Mouse (Mus musculus): Measurements from ENCODE around the gene Fkrp. TPM values are rescaled to one million over a fixed set of nuclear protein-coding genes. Genes with fewer than 3 reads are reported as not detected.

Fkrp gene
- polyA plus RNA-seq, 1 experiment, result 1.5 TPM

- peaks cover 54% of the 10 kb centered on the region for H3K4me1 ChIP-seq (ENCODE audit: control insufficient read depth)
- no peak for TF ChIP-seq GATA1 (IDR thresholded peaks at IDR 0.05; ENCODE audit: low read length)
- TF ChIP-seq TAL1 (IDR thresholded peaks at IDR 0.05; ENCODE audit: low read length), result no peak
- H3K36me3 ChIP-seq (ENCODE audit: control insufficient read depth), result peaks cover 28% of the 10 kb centered on the region
- H3K9me3 ChIP-seq (ENCODE audit: control insufficient read depth, low read length), result no peaks in the 10 kb centered on the region
- peak overlapping the region; percentile 80 for H3K4me3 ChIP-seq (replicated peaks)
- no peaks in the 10 kb centered on the region for H3K27me3 ChIP-seq (ENCODE audit: control insufficient read depth)
Measured at GRCm38 (mm10) chr7:16845072-16845819, 28.7 kb upstream of the Fkrp start.

- Histone ChIP-seq H3K9me3 (ENCODE audit: control insufficient read depth, low read length) (no peaks in the 10 kb centered on the region), H3K4me3 (replicated peaks) (peak overlapping the region; percentile 80), H3K27me3 (ENCODE audit: control insufficient read depth) (no peaks in the 10 kb centered on the region), H3K4me1 (ENCODE audit: control insufficient read depth) (peaks cover 54% of the 10 kb centered on the region), H3K36me3 (ENCODE audit: control insufficient read depth) (peaks cover 30% of the 10 kb centered on the region)
- no peak for TF ChIP-seq GATA1 (IDR thresholded peaks at IDR 0.05; ENCODE audit: low read length)
- no peak for TF ChIP-seq TAL1 (IDR thresholded peaks at IDR 0.05; ENCODE audit: low read length)
Measured at GRCm38 (mm10) chr7:16844696-16845071, 28.2 kb upstream of the Fkrp start.

GRCm38 (mm10) chr7:16843441-16844171, 27.1 kb upstream of the Fkrp start:
- Histone ChIP-seq H3K27me3 (ENCODE audit: control insufficient read depth) (no peaks in the 10 kb centered on the region), H3K4me1 (ENCODE audit: control insufficient read depth) (peaks cover 58% of the 10 kb centered on the region), H3K36me3 (ENCODE audit: control insufficient read depth) (peaks cover 36% of the 10 kb centered on the region), H3K9me3 (ENCODE audit: control insufficient read depth, low read length) (no peaks in the 10 kb centered on the region), H3K4me3 (replicated peaks) (peak overlapping the region; percentile 80)
- TF ChIP-seq TAL1 (IDR thresholded peaks at IDR 0.05; ENCODE audit: low read length) (no peak), GATA1 (IDR thresholded peaks at IDR 0.05; ENCODE audit: low read length) (no peak)

- no peaks in the 10 kb centered on the region for H3K27me3 ChIP-seq (ENCODE audit: control insufficient read depth)
- TF ChIP-seq TAL1 (IDR thresholded peaks at IDR 0.05; ENCODE audit: low read length), result no peak
- TF ChIP-seq GATA1 (IDR thresholded peaks at IDR 0.05; ENCODE audit: low read length), result no peak
- peaks cover 46% of the 10 kb centered on the region for H3K36me3 ChIP-seq (ENCODE audit: control insufficient read depth)
- peak within 1 kb of the TSS; percentile 80 for H3K4me3 ChIP-seq (replicated peaks)
- H3K9me3 ChIP-seq (ENCODE audit: control insufficient read depth, low read length), result no peaks in the 10 kb centered on the region
- H3K4me1 ChIP-seq (ENCODE audit: control insufficient read depth), result peaks cover 64% of the 10 kb centered on the region
Measured at GRCm38 (mm10) chr7:16842645-16843063, 26.1 kb upstream of the Fkrp start, which contains the start of gene Prkd2. TSS of gene Prkd2 (plus strand) at chr7:16842902.

- Histone ChIP-seq H3K36me3 (ENCODE audit: control insufficient read depth) (peaks cover 53% of the 10 kb centered on the region), H3K4me3 (replicated peaks) (peak overlapping the region; percentile 80), H3K9me3 (ENCODE audit: control insufficient read depth, low read length) (no peaks in the 10 kb centered on the region), H3K27me3 (ENCODE audit: control insufficient read depth) (no peaks in the 10 kb centered on the region), H3K4me1 (ENCODE audit: control insufficient read depth) (peaks cover 66% of the 10 kb centered on the region)
- TF ChIP-seq GATA1 (IDR thresholded peaks at IDR 0.05; ENCODE audit: low read length) (no peak), TAL1 (IDR thresholded peaks at IDR 0.05; ENCODE audit: low read length) (no peak)
Measured at GRCm38 (mm10) chr7:16841561-16842560, 25.3 kb upstream of the Fkrp start.

- no peak for TF ChIP-seq TAL1 (IDR thresholded peaks at IDR 0.05; ENCODE audit: low read length)
- no peaks in the 10 kb centered on the region for H3K27me3 ChIP-seq (ENCODE audit: control insufficient read depth)
- H3K9me3 ChIP-seq (ENCODE audit: control insufficient read depth, low read length), result no peaks in the 10 kb centered on the region
- H3K4me3 ChIP-seq (replicated peaks), result no peak overlapping the region
- H3K4me1 ChIP-seq (ENCODE audit: control insufficient read depth), result peaks cover 66% of the 10 kb centered on the region
- H3K36me3 ChIP-seq (ENCODE audit: control insufficient read depth), result peaks cover 57% of the 10 kb centered on the region
Measured at GRCm38 (mm10) chr7:16841078-16841477, 24.5 kb upstream of the Fkrp start.

- H3K9me3 ChIP-seq (ENCODE audit: control insufficient read depth, low read length), result no peaks in the 10 kb centered on the region
- TF ChIP-seq TAL1 (IDR thresholded peaks at IDR 0.05; ENCODE audit: low read length), result no peak
- no peak for TF ChIP-seq GATA1 (IDR thresholded peaks at IDR 0.05; ENCODE audit: low read length)
- no peak overlapping the region for H3K4me3 ChIP-seq (replicated peaks)
- no peaks in the 10 kb centered on the region for H3K27me3 ChIP-seq (ENCODE audit: control insufficient read depth)
- H3K36me3 ChIP-seq (ENCODE audit: control insufficient read depth), result peaks cover 64% of the 10 kb centered on the region
- H3K4me1 ChIP-seq (ENCODE audit: control insufficient read depth), result peaks cover 57% of the 10 kb centered on the region
Measured at GRCm38 (mm10) chr7:16840109-16840491, 23.6 kb upstream of the Fkrp start.

GRCm38 (mm10) chr7:16839427-16840108, 23.0 kb upstream of the Fkrp start:
- Histone ChIP-seq H3K9me3 (ENCODE audit: control insufficient read depth, low read length) (no peaks in the 10 kb centered on the region), H3K4me1 (ENCODE audit: control insufficient read depth) (peaks cover 51% of the 10 kb centered on the region), H3K4me3 (replicated peaks) (no peak overlapping the region), H3K36me3 (ENCODE audit: control insufficient read depth) (peaks cover 70% of the 10 kb centered on the region), H3K27me3 (ENCODE audit: control insufficient read depth) (no peaks in the 10 kb centered on the region)
- no peak for TF ChIP-seq TAL1 (IDR thresholded peaks at IDR 0.05; ENCODE audit: low read length)
- no peak for TF ChIP-seq GATA1 (IDR thresholded peaks at IDR 0.05; ENCODE audit: low read length)

Data from erythroblast, embryonic 14.5 days (primary cell).